Mouse (Mus musculus): ENCODE measurements at regions not wholly inside any gene's neighbourhood (a gene's known extent, or its start where the extent isn't known, plus 50 kb on each side); places are given as distances from the start of the nearest gene placed in this dataset.
"Not testable (repeated sequence)": the region's sequence is repeated elsewhere in the genome, so short reads cannot be mapped to it uniquely, and the experiment has no call there.

- not testable (repeated sequence) for H3K4me3 ChIP-seq (ENCODE audit: low read length); H3K27me3 ChIP-seq (replicated peaks; ENCODE audit: control insufficient read depth, insufficient read depth, low read length); H3K4me1 ChIP-seq (ENCODE audit: control insufficient read depth, insufficient read depth, low read length); H3K4me2 ChIP-seq (ENCODE audit: low read depth, low read length); ATAC-seq; H3K36me3 ChIP-seq (ENCODE audit: control insufficient read depth, insufficient read depth, low read length); H3K9me3 ChIP-seq (ENCODE audit: control insufficient read depth, low read length); H3K27ac ChIP-seq (ENCODE audit: low read length); H3K9ac ChIP-seq (ENCODE audit: low read depth, low read length)
- 80% methylated on average over 3 of the region's 4 CpGs for WGBS
These were observed 777.7 kb upstream of the Olfr1507 start for GRCm38 (mm10) chr14:53273218-53273617.

- H3K27ac ChIP-seq (ENCODE audit: low read length); ATAC-seq; H3K4me2 ChIP-seq (ENCODE audit: low read depth, low read length); H3K9me3 ChIP-seq (ENCODE audit: control insufficient read depth, low read length); H3K36me3 ChIP-seq (ENCODE audit: control insufficient read depth, insufficient read depth, low read length); H3K4me1 ChIP-seq (ENCODE audit: control insufficient read depth, insufficient read depth, low read length); H3K9ac ChIP-seq (ENCODE audit: low read depth, low read length); H3K27me3 ChIP-seq (replicated peaks; ENCODE audit: control insufficient read depth, insufficient read depth, low read length); H3K4me3 ChIP-seq (ENCODE audit: low read length): not testable (repeated sequence)
- 86% methylated on average over 2 of the region's 2 CpGs for WGBS
These were observed 772.1 kb upstream of the Olfr1507 start for GRCm38 (mm10) chr14:53267693-53268092.

- not testable (repeated sequence) for ATAC-seq
- no CpG with 5 or more reads among the region's 3 CpGs for WGBS
These were observed 760.4 kb upstream of the Olfr1507 start for GRCm38 (mm10) chr14:53255962-53256361.

GRCm38 (mm10) chr14:53253470-53253869, 757.9 kb upstream of the Olfr1507 start:
- ATAC-seq; H3K9ac ChIP-seq (ENCODE audit: low read depth, low read length); H3K9me3 ChIP-seq (ENCODE audit: control insufficient read depth, low read length); H3K36me3 ChIP-seq (ENCODE audit: control insufficient read depth, insufficient read depth, low read length); H3K27me3 ChIP-seq (replicated peaks; ENCODE audit: control insufficient read depth, insufficient read depth, low read length); H3K4me2 ChIP-seq (ENCODE audit: low read depth, low read length); H3K27ac ChIP-seq (ENCODE audit: low read length); H3K4me1 ChIP-seq (ENCODE audit: control insufficient read depth, insufficient read depth, low read length); H3K4me3 ChIP-seq (ENCODE audit: low read length): not testable (repeated sequence)

More at GRCm38 (mm10) chr14:53255962-53256361, 760.4 kb upstream of the Olfr1507 start:
- not testable (repeated sequence) for H3K4me1 ChIP-seq (ENCODE audit: control insufficient read depth, insufficient read depth, low read length); H3K4me3 ChIP-seq (ENCODE audit: low read length); H3K9me3 ChIP-seq (ENCODE audit: control insufficient read depth, low read length); H3K9ac ChIP-seq (ENCODE audit: low read depth, low read length); H3K36me3 ChIP-seq (ENCODE audit: control insufficient read depth, insufficient read depth, low read length); H3K27ac ChIP-seq (ENCODE audit: low read length); H3K4me2 ChIP-seq (ENCODE audit: low read depth, low read length); H3K27me3 ChIP-seq (replicated peaks; ENCODE audit: control insufficient read depth, insufficient read depth, low read length)

GRCm38 (mm10) chr14:53231142-53231541, 735.6 kb upstream of the Olfr1507 start:
- H3K36me3 ChIP-seq (ENCODE audit: control insufficient read depth, insufficient read depth, low read length); ATAC-seq: not testable (repeated sequence)
- no CpG with 5 or more reads among the region's 6 CpGs for WGBS

GRCm38 (mm10) chr14:53224789-53225188, 729.2 kb upstream of the Olfr1507 start:
- H3K4me1 ChIP-seq (ENCODE audit: control insufficient read depth, insufficient read depth, low read length); ATAC-seq; H3K27me3 ChIP-seq (replicated peaks; ENCODE audit: control insufficient read depth, insufficient read depth, low read length); H3K36me3 ChIP-seq (ENCODE audit: control insufficient read depth, insufficient read depth, low read length); H3K4me3 ChIP-seq (ENCODE audit: low read length); H3K4me2 ChIP-seq (ENCODE audit: low read depth, low read length); H3K27ac ChIP-seq (ENCODE audit: low read length); H3K9ac ChIP-seq (ENCODE audit: low read depth, low read length); H3K9me3 ChIP-seq (ENCODE audit: control insufficient read depth, low read length): not testable (repeated sequence)
- no CpG with 5 or more reads among the region's 1 CpGs for WGBS

More at GRCm38 (mm10) chr14:53231142-53231541, 735.6 kb upstream of the Olfr1507 start:
- not testable (repeated sequence) for H3K4me3 ChIP-seq (ENCODE audit: low read length); H3K9ac ChIP-seq (ENCODE audit: low read depth, low read length); H3K9me3 ChIP-seq (ENCODE audit: control insufficient read depth, low read length); H3K27me3 ChIP-seq (replicated peaks; ENCODE audit: control insufficient read depth, insufficient read depth, low read length); H3K27ac ChIP-seq (ENCODE audit: low read length); H3K4me1 ChIP-seq (ENCODE audit: control insufficient read depth, insufficient read depth, low read length); H3K4me2 ChIP-seq (ENCODE audit: low read depth, low read length)

GRCm38 (mm10) chr14:53210554-53210953, 715.0 kb upstream of the Olfr1507 start:
- H3K9me3 ChIP-seq (ENCODE audit: control insufficient read depth, low read length); H3K4me1 ChIP-seq (ENCODE audit: control insufficient read depth, insufficient read depth, low read length); H3K9ac ChIP-seq (ENCODE audit: low read depth, low read length); H3K4me2 ChIP-seq (ENCODE audit: low read depth, low read length); H3K27me3 ChIP-seq (replicated peaks; ENCODE audit: control insufficient read depth, insufficient read depth, low read length); ATAC-seq; H3K4me3 ChIP-seq (ENCODE audit: low read length); H3K36me3 ChIP-seq (ENCODE audit: control insufficient read depth, insufficient read depth, low read length); H3K27ac ChIP-seq (ENCODE audit: low read length): not testable (repeated sequence)
- WGBS = no CpG with 5 or more reads among the region's 3 CpGs

GRCm38 (mm10) chr14:53209258-53209657, 713.7 kb upstream of the Olfr1507 start:
- H3K4me1 ChIP-seq (ENCODE audit: control insufficient read depth, insufficient read depth, low read length); H3K4me3 ChIP-seq (ENCODE audit: low read length); ATAC-seq; H3K36me3 ChIP-seq (ENCODE audit: control insufficient read depth, insufficient read depth, low read length); H3K27me3 ChIP-seq (replicated peaks; ENCODE audit: control insufficient read depth, insufficient read depth, low read length); H3K4me2 ChIP-seq (ENCODE audit: low read depth, low read length); H3K9me3 ChIP-seq (ENCODE audit: control insufficient read depth, low read length); H3K27ac ChIP-seq (ENCODE audit: low read length); H3K9ac ChIP-seq (ENCODE audit: low read depth, low read length): not testable (repeated sequence)

- not testable (repeated sequence) for ATAC-seq; H3K9me3 ChIP-seq (ENCODE audit: control insufficient read depth, low read length); H3K27me3 ChIP-seq (replicated peaks; ENCODE audit: control insufficient read depth, insufficient read depth, low read length); H3K27ac ChIP-seq (ENCODE audit: low read length); H3K4me3 ChIP-seq (ENCODE audit: low read length); H3K4me1 ChIP-seq (ENCODE audit: control insufficient read depth, insufficient read depth, low read length); H3K9ac ChIP-seq (ENCODE audit: low read depth, low read length); H3K36me3 ChIP-seq (ENCODE audit: control insufficient read depth, insufficient read depth, low read length); H3K4me2 ChIP-seq (ENCODE audit: low read depth, low read length)
- WGBS = no CpG with 5 or more reads among the region's 3 CpGs
These were observed 695.4 kb upstream of the Olfr1507 start for GRCm38 (mm10) chr14:53190931-53191330.

- H3K27me3 ChIP-seq (replicated peaks; ENCODE audit: control insufficient read depth, insufficient read depth, low read length); H3K4me2 ChIP-seq (ENCODE audit: low read depth, low read length); ATAC-seq; H3K9me3 ChIP-seq (ENCODE audit: control insufficient read depth, low read length); H3K9ac ChIP-seq (ENCODE audit: low read depth, low read length); H3K36me3 ChIP-seq (ENCODE audit: control insufficient read depth, insufficient read depth, low read length); H3K27ac ChIP-seq (ENCODE audit: low read length); H3K4me1 ChIP-seq (ENCODE audit: control insufficient read depth, insufficient read depth, low read length); H3K4me3 ChIP-seq (ENCODE audit: low read length): not testable (repeated sequence)
These were observed 678.5 kb upstream of the Olfr1507 start for GRCm38 (mm10) chr14:53174099-53174498.
